ENCODE assay signal across 9 mouse cellular contexts in genomic region chr15:3775865-3776264, GRCm38 (mm10).
"Had no signal": no experiment of that assay in that cellular context is flagged by ENCODE, and none has a peak within 500 bp of the region (broad histone marks: within the 10 kb centered on the region; RNA-seq: fewer than 3 reads in every experiment).

No protein-coding gene starts in this region.

- DNase-seq: lung, embryonic 14.5 days; lung, postnatal 10 days; lung, postnatal 36 days; right cerebral cortex, postnatal 14 days; thymus, adult 2 months; thymus, postnatal 25 days; thymus, postnatal 4 days had no signal

- ATAC-seq: midbrain, embryonic 13.5 days; midbrain, embryonic 15.5 days had no signal
